Mouse (Mus musculus): ENCODE measurements around the gene Abcf3.

Gene Abcf3

GRCm38 (mm10) chr16:20548096-20548948 is at the start of gene Abcf3:
Gene Abcf3, plus strand, starts transcription at chr16:20548577.
- peak; percentile 99 for DNase-seq (ENCODE audit: low read depth, low spot score)

- DNase-seq (ENCODE audit: low read depth, low spot score), result peak; percentile 91
Observed at GRCm38 (mm10) chr16:20498677-20499475, 49.5 kb upstream of the Abcf3 start, which contains the start of gene Eif2b5. Gene Eif2b5, plus strand, starts transcription at chr16:20498817.

DNA sequence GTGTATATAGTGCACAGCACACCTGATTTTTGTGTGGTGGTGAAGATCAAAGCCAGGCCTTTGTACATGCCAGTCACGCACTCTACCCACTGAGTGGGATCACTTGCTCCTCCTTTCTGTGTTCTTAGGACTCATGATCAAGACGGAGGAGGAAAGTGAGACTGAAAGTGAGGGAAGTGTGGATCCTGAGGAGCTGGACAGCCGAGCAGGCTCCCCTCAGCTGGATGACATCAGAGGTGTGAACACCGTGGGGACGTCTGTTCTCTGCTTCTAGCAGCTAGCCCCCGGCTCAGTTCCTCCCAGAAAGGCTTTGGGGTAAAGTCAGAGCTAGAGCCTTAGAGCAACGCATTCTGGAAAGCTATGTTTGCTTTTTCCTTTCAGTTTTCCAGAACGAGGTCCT is 42.4 kb upstream of the Abcf3 start:
- DNase-seq (ENCODE audit: low read depth, low spot score), result no peak

DNA sequence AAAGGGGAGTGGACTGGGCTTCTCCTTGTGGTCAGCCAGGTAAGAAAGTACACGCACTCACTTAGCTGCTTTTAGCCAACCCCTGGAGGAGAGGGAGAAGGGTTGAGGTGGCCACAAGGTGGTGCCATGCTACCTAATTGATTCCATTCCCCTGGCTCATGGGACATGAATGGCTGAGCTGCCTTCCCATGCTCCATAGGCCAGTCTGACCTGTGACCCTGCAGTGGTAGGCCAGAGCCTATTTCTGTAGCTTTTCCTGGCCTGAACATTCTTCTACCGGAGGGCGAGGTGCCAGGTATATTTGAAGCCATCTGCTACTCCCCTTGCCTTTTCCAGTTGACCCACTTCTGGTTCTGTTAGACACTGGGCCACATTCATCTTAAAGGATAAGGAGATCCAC is 39.0 kb upstream of the Abcf3 start:
- DNase-seq (ENCODE audit: low read depth, low spot score), result no peak

GRCm38 (mm10) chr16:20511277-20511847 is 37.0 kb upstream of the Abcf3 start:
- DNase-seq (ENCODE audit: low read depth, low spot score), result no peak

GRCm38 (mm10) chr16:20516032-20516431 is 32.3 kb upstream of the Abcf3 start:
- no peak for DNase-seq (ENCODE audit: low read depth, low spot score)

GRCm38 (mm10) chr16:20516726-20517201 is 31.6 kb upstream of the Abcf3 start, which contains the start of gene Dvl3:
Gene Dvl3, plus strand, starts transcription at chr16:20516982.
- no peak for DNase-seq (ENCODE audit: low read depth, low spot score)

- DNase-seq (ENCODE audit: low read depth, low spot score), result no peak
Observed at GRCm38 (mm10) chr16:20517216-20517615, 31.2 kb upstream of the Abcf3 start.

- no peak for DNase-seq (ENCODE audit: low read depth, low spot score)
Observed at GRCm38 (mm10) chr16:20517701-20518374, 30.5 kb upstream of the Abcf3 start.

GRCm38 (mm10) chr16:20523886-20524285 is 24.5 kb upstream of the Abcf3 start:
- DNase-seq (ENCODE audit: low read depth, low spot score), result no peak

GRCm38 (mm10) chr16:20528779-20529178 is 19.6 kb upstream of the Abcf3 start:
- no peak for DNase-seq (ENCODE audit: low read depth, low spot score)

GRCm38 (mm10) chr16:20529375-20529774 is 19.0 kb upstream of the Abcf3 start:
- DNase-seq (ENCODE audit: low read depth, low spot score), result no peak

GRCm38 (mm10) chr16:20530941-20531340 is 17.4 kb upstream of the Abcf3 start:
- DNase-seq (ENCODE audit: low read depth, low spot score), result no peak

GRCm38 (mm10) chr16:20534617-20535295 is 13.6 kb upstream of the Abcf3 start:
- no peak for DNase-seq (ENCODE audit: low read depth, low spot score)

DNA sequence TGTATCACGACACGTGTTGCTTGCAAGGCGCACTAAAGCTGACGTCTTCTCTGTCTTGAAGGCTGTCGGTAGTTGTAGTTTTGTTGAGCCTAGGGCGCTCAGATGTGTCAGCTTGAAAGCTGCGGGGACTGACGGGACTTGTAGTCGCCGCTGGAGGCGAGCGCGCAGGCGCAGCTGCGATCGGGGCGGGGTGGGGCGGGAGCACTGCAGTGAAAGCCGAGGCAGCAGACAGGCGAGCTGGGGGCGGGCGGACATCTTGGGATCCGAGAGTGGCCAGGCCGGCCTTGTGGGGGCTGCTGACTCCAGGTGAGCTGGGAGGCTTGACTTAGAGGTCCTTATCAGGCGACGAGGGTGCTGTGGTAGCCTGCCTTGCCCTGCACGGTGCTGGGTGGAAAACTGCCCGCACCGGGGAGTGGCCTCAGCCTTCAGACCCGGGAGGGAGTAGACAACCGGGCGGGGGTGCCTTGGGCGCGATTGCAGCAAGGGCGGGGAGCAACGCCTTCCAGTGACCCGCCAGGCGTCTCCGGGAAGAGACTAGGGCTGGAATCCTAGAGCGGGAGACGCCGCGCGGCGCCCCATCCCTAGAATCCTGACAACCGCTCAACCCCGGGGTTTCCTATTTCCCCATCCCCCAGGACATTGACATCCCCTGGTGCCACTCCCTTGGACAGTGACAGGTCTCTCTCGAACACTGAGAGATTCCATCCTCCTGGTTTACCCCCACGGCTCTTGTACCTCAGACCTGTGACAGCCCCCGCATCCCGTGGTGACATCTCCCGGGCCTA is 12.9 kb upstream of the Abcf3 start, which contains the start of gene Ap2m1:
TSS of gene Ap2m1 (plus strand) at position 183 of the 785 bp plus-strand sequence.
- peak; percentile 97 for DNase-seq (ENCODE audit: low read depth, low spot score)

DNA sequence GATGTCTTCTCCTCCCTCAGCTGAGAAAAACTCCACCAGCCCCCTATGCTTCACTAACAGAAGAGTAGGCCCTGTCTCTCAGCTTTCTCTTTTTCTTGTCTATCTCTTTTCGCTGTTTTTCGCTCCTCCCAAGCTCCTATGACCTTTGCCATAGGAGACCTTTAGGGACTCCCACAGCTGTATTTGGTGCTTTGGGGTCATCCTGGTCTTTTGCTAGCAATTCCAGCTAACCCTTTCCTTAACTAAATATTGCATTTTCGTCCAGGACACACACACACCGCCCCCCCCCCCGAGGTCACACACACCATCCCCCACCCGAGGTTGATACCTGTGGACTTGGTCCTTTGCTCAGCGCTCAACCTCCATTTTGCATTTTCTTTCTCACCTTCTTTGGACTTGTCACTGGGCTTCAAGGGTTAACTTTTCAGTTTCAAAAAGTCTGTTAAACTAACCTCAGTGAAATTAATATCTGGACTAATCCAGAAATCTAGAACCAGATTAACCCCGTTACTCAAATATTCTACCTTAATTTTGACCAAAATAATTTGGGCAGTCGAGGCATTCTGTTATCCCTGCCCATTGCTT is 12.2 kb upstream of the Abcf3 start:
- DNase-seq (ENCODE audit: low read depth, low spot score), result no peak

- no peak for DNase-seq (ENCODE audit: low read depth, low spot score)
Observed at GRCm38 (mm10) chr16:20537071-20537471, 11.3 kb upstream of the Abcf3 start.

- no peak for DNase-seq (ENCODE audit: low read depth, low spot score)
Observed at GRCm38 (mm10) chr16:20537601-20538320, 10.6 kb upstream of the Abcf3 start.

DNA sequence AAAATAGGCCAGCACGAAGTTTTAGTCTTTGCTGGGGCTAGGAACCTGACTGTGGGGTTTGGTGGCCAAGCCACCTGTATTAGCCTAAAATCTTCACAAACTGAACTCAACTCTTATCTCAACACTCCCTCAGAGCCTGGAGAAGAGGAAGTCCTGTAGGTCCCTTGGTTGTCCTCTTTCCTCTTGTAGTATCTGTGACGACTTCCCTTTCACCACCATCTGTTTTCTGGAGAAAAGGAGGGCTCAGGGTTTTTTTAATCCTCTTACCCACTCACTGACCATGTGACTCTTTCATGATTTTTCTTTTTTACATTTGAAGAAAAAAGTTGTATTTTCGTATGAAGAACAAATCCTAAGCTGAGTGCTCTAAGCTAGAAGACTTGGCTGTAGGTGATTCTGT is 8.7 kb upstream of the Abcf3 start:
- DNase-seq (ENCODE audit: low read depth, low spot score), result no peak

All from WW6 (cell line).